Mouse (Mus musculus): ENCODE measurements around the gene Cxcr5.

DNA sequence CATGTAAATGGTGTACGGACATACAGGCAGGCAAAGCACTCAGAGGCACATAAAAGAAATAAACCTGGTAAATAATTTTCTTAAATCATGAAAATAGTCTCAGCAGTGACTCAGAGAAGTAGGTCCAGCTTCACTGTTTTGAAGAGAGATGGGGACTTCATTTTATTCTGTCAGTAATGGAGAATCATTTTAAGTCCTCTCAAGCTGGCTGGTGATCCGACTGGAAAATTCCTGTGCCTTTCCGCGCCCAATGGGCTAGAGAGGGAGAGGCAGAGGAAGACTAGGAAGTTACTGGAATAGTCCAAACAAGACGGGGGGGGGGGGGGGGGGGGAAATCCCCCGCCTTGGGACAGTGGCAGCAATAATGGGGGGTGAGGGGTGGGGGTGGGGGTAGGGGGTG is 37.9 kb upstream of the Cxcr5 start:
- TF ChIP-seq EP300 (optimal IDR thresholded peaks at IDR 0.05) (no peak), CTCF (IDR thresholded peaks at IDR 0.05; ENCODE audit: low read depth) (no peak)
